ENCODE assay signal across 16 mouse cellular contexts in genomic region chr2:146731081-146731480, GRCm38 (mm10).
"Had no signal": no experiment of that assay in that cellular context is flagged by ENCODE, and none has a peak within 500 bp of the region (broad histone marks: within the 10 kb centered on the region; RNA-seq: fewer than 3 reads in every experiment).

No protein-coding gene starts in this region.

- H3K36me3 ChIP-seq: limb, embryonic 13.5 days; liver, embryonic 15.5 days; neural tube, embryonic 12.5 days; stomach, embryonic 15.5 days had no signal

- H3K9me3 ChIP-seq: limb, embryonic 13.5 days; liver, embryonic 15.5 days; neural tube, embryonic 12.5 days; stomach, embryonic 15.5 days had no signal

- H3K4me1 ChIP-seq: limb, embryonic 13.5 days; liver, embryonic 15.5 days; neural tube, embryonic 12.5 days; stomach, embryonic 15.5 days had no signal

- H3K27ac ChIP-seq: kidney, postnatal 0 days; limb, embryonic 13.5 days; liver, embryonic 15.5 days; neural tube, embryonic 12.5 days; stomach, embryonic 15.5 days had no signal

- H3K9ac ChIP-seq: limb, embryonic 13.5 days; liver, embryonic 15.5 days; neural tube, embryonic 12.5 days; stomach, embryonic 15.5 days had no signal

- H3K4me3 ChIP-seq: limb, embryonic 13.5 days; liver, embryonic 15.5 days; neural tube, embryonic 12.5 days; stomach, embryonic 15.5 days had no signal

- H3K4me2 ChIP-seq: limb, embryonic 13.5 days; liver, embryonic 15.5 days; neural tube, embryonic 12.5 days; stomach, embryonic 15.5 days had no signal

- ATAC-seq: lung, postnatal 0 days had no signal

- H3K27me3 ChIP-seq: limb, embryonic 13.5 days; liver, embryonic 15.5 days; neural tube, embryonic 12.5 days; stomach, embryonic 15.5 days had no signal

- DNase-seq: kidney, adult 11 months; kidney, adult 9 months; kidney, postnatal 36 days; layer of hippocampus, adult 9-11 months; layer of hippocampus, postnatal 36 days; lung, adult 2 months; lung, postnatal 36 days; right cerebral cortex, postnatal 14 days; thymus, adult 2 months; thymus, postnatal 25 days had no signal
